Mouse (Mus musculus): ENCODE data around the gene Adgre1. TPM values are rescaled to one million over a fixed set of nuclear protein-coding genes. Genes with fewer than 3 reads are reported as not detected.

The Adgre1 gene
- not detected for polyA plus RNA-seq (2017; shearing (Covaris generic))

DNA sequence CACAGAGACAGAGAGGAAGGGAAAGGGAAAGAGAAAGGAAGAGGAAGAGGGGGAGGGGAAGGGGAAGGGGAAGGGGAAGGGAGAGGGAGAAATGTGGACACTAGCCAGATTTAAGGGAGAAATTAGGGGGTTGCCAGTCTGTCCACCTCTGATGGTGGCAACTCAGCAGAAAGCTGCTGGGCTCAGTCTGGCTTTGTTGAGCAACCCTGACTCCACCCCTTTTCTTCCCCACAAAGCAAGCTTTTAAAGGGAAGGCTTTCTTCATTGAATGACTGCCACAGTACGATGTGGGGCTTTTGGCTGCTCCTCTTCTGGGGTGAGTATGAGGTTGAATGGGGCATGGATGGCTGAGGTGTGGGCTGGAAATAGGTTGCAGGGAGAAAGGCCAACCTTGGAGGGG lies at the start of gene Adgre1:
Gene Adgre1 (plus strand): TSS at position 251 of the 400 bp plus-strand sequence.

Other genes starting within 250 kb of the Adgre1 start
- gene Cd70, start 208.9 kb upstream of the Adgre1 start, polyA plus RNA-seq (2017; shearing (Covaris generic)), result not detected
- not detected for gene Tnfsf14, start 164.5 kb upstream of the Adgre1 start, polyA plus RNA-seq (2017; shearing (Covaris generic))
- gene C3, start 130.6 kb upstream of the Adgre1 start, polyA plus RNA-seq (2017; shearing (Covaris generic)), result not detected
- gene Gpr108, start 110.2 kb upstream of the Adgre1 start, polyA plus RNA-seq (2017; shearing (Covaris generic)), result 56.3 TPM
- 5.1 TPM for gene Trip10, start 109.2 kb upstream of the Adgre1 start, polyA plus RNA-seq (2017; shearing (Covaris generic))
- gene Vav1, start 79.6 kb upstream of the Adgre1 start, polyA plus RNA-seq (2017; shearing (Covaris generic)), result 198 TPM
- gene Vmn2r120, start 186.8 kb downstream of the Adgre1 start, polyA plus RNA-seq (2017; shearing (Covaris generic)), result 0.11 TPM